Mouse (Mus musculus) lung, adult 18-20 months (tissue): ENCODE data around the gene Olfr829.
"Not testable (repeated sequence)": the region's sequence is repeated elsewhere in the genome, so short reads cannot be mapped to it uniquely, and the experiment has no call there.

Source experiments
- DNase-seq, 2 experiments: peaks; one replicate each; pipeline ENCODE4 v3.0.0; 2022; ENCODE audit warnings: mixed read lengths in 2 of 2

The Olfr829 gene

DNA sequence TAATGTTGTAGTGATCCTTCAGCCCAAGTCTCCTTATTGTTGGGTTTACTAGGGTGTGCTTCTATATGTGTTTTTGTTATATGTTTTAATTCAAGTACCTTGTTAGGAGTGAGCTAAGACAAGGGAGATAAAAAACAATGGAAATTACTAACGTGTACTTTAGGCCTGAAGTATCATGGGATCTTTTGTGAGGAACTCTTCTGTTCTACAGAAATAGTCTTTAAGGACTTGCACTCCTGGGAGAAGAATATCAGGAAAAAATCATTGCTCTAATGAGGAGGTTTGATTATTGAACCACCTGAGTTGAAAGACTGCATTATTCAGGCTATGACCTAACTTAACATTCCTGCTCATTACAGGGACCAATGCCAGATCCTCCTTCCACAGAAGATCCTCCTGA is at the start of gene Olfr829:
Gene Olfr829 (plus strand): TSS at position 301 of the 400 bp plus-strand sequence.
- no peak for DNase-seq

DNA sequence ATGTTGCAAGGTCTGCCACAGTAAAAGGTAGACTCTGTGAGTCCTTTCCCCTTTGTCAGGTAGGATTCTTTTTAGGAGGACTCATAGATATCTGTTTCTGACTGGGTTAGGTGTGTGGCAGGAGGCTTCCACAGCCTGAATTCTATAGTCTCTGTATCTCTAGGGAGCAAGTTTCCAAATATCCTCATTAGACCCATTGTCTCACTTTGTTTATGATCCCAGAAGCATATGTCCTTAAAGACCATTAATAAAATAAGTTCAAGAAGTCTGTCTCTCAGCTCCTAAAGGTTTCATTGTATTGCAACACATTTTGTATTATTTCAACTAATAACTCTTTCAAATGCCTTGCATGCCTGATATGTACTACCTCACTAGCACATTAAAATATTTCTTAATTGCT is 35.3 kb upstream of the Olfr829 start, which contains the start of gene Olfr828:
Gene Olfr828 (minus strand): TSS at position 101 of the 400 bp plus-strand sequence.
- DNase-seq: no peak

DNA sequence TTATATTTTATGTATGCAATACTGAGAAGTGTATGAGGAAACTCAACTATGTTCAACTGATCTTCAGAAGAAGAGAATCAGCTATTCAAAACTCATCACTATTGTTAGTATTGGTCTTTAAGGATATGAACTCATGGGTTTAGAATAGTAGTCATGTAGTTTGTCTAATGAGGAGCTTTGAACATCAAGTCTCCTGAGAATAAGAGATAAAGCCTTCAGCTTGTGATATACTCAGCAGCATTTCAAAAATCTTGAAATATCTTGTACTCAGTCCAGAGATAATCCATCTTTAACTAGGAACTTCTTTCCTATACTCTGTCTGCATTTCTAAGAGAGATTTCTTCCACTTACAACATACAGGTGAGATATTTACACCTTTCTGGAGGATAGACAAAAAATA is 19.7 kb downstream of the Olfr829 start, which contains the start of gene Olfr830:
Gene Olfr830 (plus strand): TSS at position 301 of the 400 bp plus-strand sequence.
- DNase-seq: no peak

DNA sequence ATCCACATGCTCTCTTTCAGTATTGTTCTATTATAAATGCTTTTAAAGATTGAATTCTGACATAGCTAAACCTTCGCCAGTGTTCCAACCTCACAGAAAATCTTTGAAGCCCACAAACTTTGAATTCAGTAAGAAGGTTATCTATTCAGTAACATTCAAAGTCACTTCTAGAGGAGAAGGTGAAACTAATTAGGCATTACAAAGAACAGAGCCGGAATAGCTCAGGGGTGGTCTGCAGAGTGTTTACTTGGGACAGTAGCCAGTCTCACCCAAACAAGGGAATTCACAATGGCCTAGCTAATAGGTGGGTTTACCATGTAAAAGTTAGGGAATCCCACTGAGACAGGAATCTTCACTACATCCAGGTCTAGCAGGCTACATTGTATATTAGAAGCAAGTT is 53.0 kb downstream of the Olfr829 start:
- not testable (repeated sequence) for DNase-seq
